Mouse (Mus musculus) stomach, postnatal 0 days (tissue): Measurements from ENCODE around the gene Il21r. TPM values are rescaled to one million over a fixed set of nuclear protein-coding genes. Genes with fewer than 3 reads are reported as not detected.

Source experiments
- ATAC-seq: fragments of 200-750 bp; cut with Nextera tagmentation; 2 replicates; pipeline ENCODE4 v1.8.0; 2017; ENCODE audit not compliant: low FRiP score, low TSS enrichment
- DNase-seq: peaks from one replicate; pipeline ENCODE4 v3.0.0-alpha.2; 2016; ENCODE audit warnings: low spot score
- H3K27ac ChIP-seq: fragments of 300-500 bp; sonication (generic); replicated peaks from 2 replicates; pipeline ENCODE4 v1.5.1; 2014; ENCODE audit warnings: mild to moderate bottlenecking, control low read depth
- H3K27me3 ChIP-seq: fragments of 300-500 bp; sonication (generic); 2 replicates; pipeline ENCODE4 v1.6.1; 2014; ENCODE audit warnings: low read length; ENCODE audit not compliant: control insufficient read depth, insufficient read depth
- H3K36me3 ChIP-seq: fragments of 300-500 bp; sonication (generic); 2 replicates; pipeline ENCODE4 v1.6.1; 2014; ENCODE audit warnings: low read length, mixed read lengths; ENCODE audit not compliant: control insufficient read depth, insufficient read depth
- H3K4me1 ChIP-seq: fragments of 300-500 bp; sonication (generic); replicated peaks from 2 replicates; pipeline ENCODE4 v1.6.1; 2014; ENCODE audit warnings: antibody characterized with exemption; ENCODE audit not compliant: control insufficient read depth, insufficient read depth
- H3K4me2 ChIP-seq: fragments of 300-500 bp; sonication (generic); replicated peaks from 2 replicates; pipeline ENCODE4 v1.6.1; 2014; ENCODE audit warnings: low read depth, mild to moderate bottlenecking, control low read depth, moderate library complexity
- H3K4me3 ChIP-seq: fragments of 300-500 bp; sonication (generic); 2 replicates; pipeline ENCODE4 v1.5.1; 2014; ENCODE audit warnings: low read depth, low read length, control low read depth
- H3K9ac ChIP-seq: fragments of 300-500 bp; sonication (generic); 2 replicates; pipeline ENCODE4 v1.6.1; 2014; ENCODE audit warnings: mild to moderate bottlenecking, low read length, control low read depth, mixed read lengths
- H3K9me3 ChIP-seq: fragments of 300-500 bp; sonication (generic); 2 replicates; pipeline ENCODE4 v1.6.1; 2016; ENCODE audit warnings: low read length; ENCODE audit not compliant: control insufficient read depth
- CTCF ChIP-seq: IDR thresholded peaks from 2 replicates; pipeline ENCODE4 v1.5.1; 2016; ENCODE audit warnings: antibody characterized with exemption, low read depth, mild to moderate bottlenecking, moderate library complexity
- EP300 ChIP-seq: optimal IDR thresholded peaks from 2 replicates; pipeline ENCODE3; 2016; ENCODE audit warnings: antibody characterized with exemption
- WGBS: fragments of 180-500 bp; shearing (Covaris S2); extraction: QIAGEN DNeasy Blood & Tissue Kit; methylation state at CpG from one replicate; pipeline ENCODE4 v1.1.7; 2014; 5-methylcytosine and 5-hydroxymethylcytosine counted together
- polyA plus RNA-seq: library from polyadenylated mRNA; unstranded; fragments of >200 nt; fragmentation: Nextera tagmentation; extraction: Ambion mirVana; gene quantifications from 2 replicates; pipeline ENCODE4 v1.2.1, GENCODE M21; 2015

Gene Il21r
- polyA plus RNA-seq, 1 experiment from 2014 or later, result 0.29 TPM

DNA sequence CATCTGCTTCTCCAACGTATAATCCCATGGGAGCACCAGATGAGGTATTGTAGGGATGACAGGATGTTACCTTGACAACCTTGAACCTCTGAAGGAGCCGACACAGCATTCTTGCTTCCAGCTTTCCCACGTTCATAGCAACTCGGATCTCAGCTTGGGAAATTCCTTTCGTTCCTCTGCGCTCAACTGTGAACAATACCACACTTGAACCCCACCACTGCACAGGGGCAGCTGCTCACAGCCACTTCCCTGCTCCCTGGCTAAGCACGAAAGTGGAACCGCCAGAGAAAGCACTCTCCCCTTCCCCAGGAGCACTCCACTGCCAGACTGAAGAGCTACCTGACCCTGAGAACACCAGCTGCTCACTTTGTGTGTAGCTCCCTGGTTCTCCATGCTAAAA is 75.5 kb downstream of the Il21r start:
- H3K36me3 ChIP-seq, result peaks cover 65% of the 10 kb centered on the region
- H3K4me1 ChIP-seq, result no peaks in the 10 kb centered on the region
- TF ChIP-seq CTCF (no peak), EP300 (no peak)
- H3K27me3 ChIP-seq, result no peaks in the 10 kb centered on the region
- DNase-seq (no peak), ATAC-seq (no peak)
- no peak overlapping the region for H3K4me3 ChIP-seq
- no peak overlapping the region for H3K9ac ChIP-seq
- H3K4me2 ChIP-seq, result no peak overlapping the region
- WGBS, result 83% methylated on average over 8 of the region's 8 CpGs
- no peak overlapping the region for H3K27ac ChIP-seq
- H3K9me3 ChIP-seq, result no peaks in the 10 kb centered on the region

DNA sequence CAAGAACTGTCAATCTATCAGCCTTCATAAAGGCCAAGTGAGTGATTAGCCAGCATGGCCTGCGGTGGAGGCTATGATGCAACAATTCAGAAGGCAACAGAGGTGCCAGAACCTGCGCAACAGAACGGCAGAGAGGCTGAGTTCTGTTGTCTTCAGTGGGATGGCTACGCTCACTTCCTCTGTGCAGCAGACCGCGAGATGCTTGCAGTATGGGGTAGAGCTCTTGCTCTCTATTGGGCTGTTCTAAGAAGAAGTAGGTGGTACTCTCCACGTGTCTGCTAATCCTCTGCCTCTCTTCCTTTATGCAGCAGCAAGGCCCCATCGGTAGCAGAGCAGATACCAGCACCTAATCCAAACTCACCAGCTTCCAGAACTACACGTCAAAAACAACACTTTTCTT is 76.7 kb downstream of the Il21r start:
- WGBS, result 86% methylated on average over 9 of the region's 9 CpGs
- no peak for ATAC-seq
- H3K9ac ChIP-seq, result no peak overlapping the region
- H3K4me1 ChIP-seq, result no peaks in the 10 kb centered on the region
- H3K36me3 ChIP-seq, result peaks cover 55% of the 10 kb centered on the region
- H3K9me3 ChIP-seq, result no peaks in the 10 kb centered on the region
- no peak for DNase-seq
- no peak for TF ChIP-seq CTCF
- TF ChIP-seq EP300, result no peak
- no peaks in the 10 kb centered on the region for H3K27me3 ChIP-seq
- no peak overlapping the region for H3K27ac ChIP-seq
- no peak overlapping the region for H3K4me3 ChIP-seq
- no peak overlapping the region for H3K4me2 ChIP-seq

Other genes starting within 250 kb of the Il21r start
- 3.4 and 3.8 TPM in 2 replicates for gene Kdm8, start 158.8 kb upstream of the Il21r start, polyA plus RNA-seq
- gene Nsmce1, start 111.8 kb upstream of the Il21r start, polyA plus RNA-seq, result 77.0 and 77.9 TPM in 2 replicates
- gene Il4ra, start 51.3 kb upstream of the Il21r start, polyA plus RNA-seq, result 13.4 and 13.9 TPM in 2 replicates
- 6.3 and 6.6 TPM in 2 replicates for gene Gtf3c1, start 104.4 kb downstream of the Il21r start, polyA plus RNA-seq
- gene D430042O09Rik, start 104.5 kb downstream of the Il21r start, polyA plus RNA-seq, result 2.1 and 2.4 TPM in 2 replicates